Mouse (Mus musculus) thymus, adult 2 months (tissue): ENCODE results near the gene Fbf1.

Experiments used
- CTCF ChIP-seq: fragments of 200-500 bp; IDR thresholded peaks from 2 replicates; pipeline ENCODE4 v1.5.1; 2012; ENCODE audit warnings: mild to moderate bottlenecking, control low read depth, low read length, moderate library complexity, borderline replicate concordance; ENCODE audit not compliant: control insufficient read depth, poor library complexity, insufficient read depth; ENCODE audit errors: extremely low read depth
- POLR2A ChIP-seq: fragments of 200-500 bp; IDR thresholded peaks from 2 replicates; pipeline ENCODE4 v1.6.1; 2012; ENCODE audit warnings: mild to moderate bottlenecking, low read length, control low read depth, moderate library complexity; ENCODE audit not compliant: control insufficient read depth, poor library complexity, insufficient read depth; ENCODE audit errors: extremely low read depth

DNA sequence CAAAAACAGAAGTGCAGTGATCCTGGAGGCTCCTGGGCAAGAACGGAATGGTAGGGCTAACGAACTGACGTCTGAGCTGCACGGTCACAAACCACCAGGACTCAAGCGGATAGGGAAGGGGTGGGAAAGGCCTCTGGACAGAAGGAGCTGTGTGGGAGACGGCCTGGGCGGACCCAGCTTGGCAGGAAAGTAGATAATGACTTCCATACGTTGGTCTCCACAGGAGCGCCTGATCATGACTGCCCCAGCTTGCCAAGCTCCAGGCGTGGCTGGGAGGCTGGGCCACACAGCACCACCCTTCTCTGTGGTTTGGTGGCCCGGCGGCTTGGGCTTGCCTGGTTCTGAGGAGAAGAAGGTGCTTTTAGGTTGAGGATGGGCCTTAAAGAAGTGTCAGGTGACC is 50.7 kb downstream of the Fbf1 start:
- no peak for TF ChIP-seq CTCF
- no peak for TF ChIP-seq POLR2A
